Comparison of ENCODE assay signal across 9 mouse cellular contexts in the genomic region with DNA sequence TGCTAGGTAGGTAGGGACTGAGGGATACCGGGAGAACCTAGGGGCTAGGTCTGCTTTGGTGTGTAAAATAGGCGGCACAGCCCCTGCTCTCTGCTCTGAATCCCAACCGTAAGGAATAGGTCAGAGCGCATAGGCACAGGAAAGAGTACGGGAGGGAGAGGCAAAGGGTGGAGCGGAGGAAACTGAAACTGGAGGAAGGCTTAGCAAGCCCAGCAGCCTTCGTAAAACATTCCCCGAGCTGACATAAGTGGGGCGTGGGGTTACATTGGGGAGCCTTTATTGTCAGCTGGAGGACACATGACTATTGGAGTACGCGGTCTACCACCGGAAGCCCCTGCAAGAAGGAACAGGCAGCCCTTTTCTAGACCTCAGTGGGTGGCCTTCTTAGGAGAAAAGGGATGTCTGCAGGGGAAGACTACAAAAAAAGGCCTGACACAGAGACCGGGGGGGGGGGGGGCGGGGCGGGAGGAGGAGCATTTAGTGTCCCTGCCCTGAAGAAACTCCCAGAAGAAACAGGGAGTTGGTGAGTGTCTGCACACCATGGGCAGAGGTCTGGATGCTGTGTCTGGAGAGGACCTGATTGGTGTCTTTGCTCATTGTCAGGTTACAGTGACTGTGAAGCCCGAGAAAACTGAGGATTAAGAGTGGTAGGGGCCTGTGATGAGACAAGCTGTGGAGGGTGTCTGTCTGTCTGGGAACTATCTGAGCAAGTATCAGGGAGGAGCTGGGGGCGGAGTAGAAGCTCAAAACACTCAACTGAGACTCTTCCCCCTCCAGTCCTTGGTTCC. TPM values are rescaled to one million over a fixed set of nuclear protein-coding genes. Genes with fewer than 3 reads are reported as not detected.
DNase-seq lines count a peak whose midpoint lies in the region; ATAC-seq lines count a peak whose summit lies in the region.
"Had no signal": no experiment of that assay in that cellular context is flagged by ENCODE, and none has a peak within 500 bp of the region (broad histone marks: within the 10 kb centered on the region; RNA-seq: fewer than 3 reads in every experiment).

No protein-coding gene starts in this region.

- ATAC-seq in forebrain, embryonic 14.5 days: peak; percentile 29; the same call in 1 of the 2 replicates

- peak overlapping the region; percentile 98 for H3K27ac ChIP-seq in brown adipose tissue, adult 24 weeks (replicated peaks; ENCODE audit: low read depth, low read length)
- H3K27ac ChIP-seq in forebrain, embryonic 14.5 days (ENCODE audit: low read depth, low read length): 0 out of 2 replicates have a peak overlapping the region, but pooled peaks have one; percentile 5

- H3K4me1 ChIP-seq in brown adipose tissue, adult 24 weeks (ENCODE audit: control insufficient read depth, insufficient read depth, insufficient read length, low read length): peaks cover 2% of the 10 kb centered on the region; the same call in 1 of the 2 replicates
- H3K4me1 ChIP-seq in forebrain, embryonic 14.5 days (ENCODE audit: control insufficient read depth, insufficient read depth, low read length): no peaks in the 10 kb centered on the region

- H3K27me3 ChIP-seq in forebrain, embryonic 14.5 days (replicated peaks; ENCODE audit: control insufficient read depth, insufficient read depth, low read length): no peaks in the 10 kb centered on the region

- WGBS in forebrain, embryonic 14.5 days: 2% methylated on average over 14 of the region's 17 CpGs
- WGBS in large intestine, adult 2 months: 2% methylated on average over 14 of the region's 17 CpGs

- peak overlapping the region; percentile 58 for H3K9ac ChIP-seq in forebrain, embryonic 14.5 days (ENCODE audit: low read length)

- no peaks in the 10 kb centered on the region for H3K36me3 ChIP-seq in forebrain, embryonic 14.5 days (ENCODE audit: control insufficient read depth, insufficient read depth, low read length)

- peak overlapping the region; percentile 50 for H3K4me2 ChIP-seq in forebrain, embryonic 14.5 days (ENCODE audit: low read length)

- intact Hi-C loops in heart, postnatal 36 days (cut with DNase I): no loop called here

- no peaks in the 10 kb centered on the region for H3K9me3 ChIP-seq in forebrain, embryonic 14.5 days (replicated peaks; ENCODE audit: control insufficient read depth, low read length)

- DNase-seq in Muller cell, postnatal 12 days (ENCODE audit: inconsistent ontology term): peak; percentile 66
- peak; percentile 60 for DNase-seq in forebrain, embryonic 14.5 days (ENCODE audit: low spot score)
- peak; percentile 62 to 71 for DNase-seq in heart, postnatal 36 days
- peak; percentile 65 for DNase-seq in large intestine, adult 2 months (ENCODE audit: low read depth, low spot score)
- peak; percentile 70 for DNase-seq in lung, postnatal 14 days
- DNase-seq in ovary, postnatal 14 days (ENCODE audit: low spot score): peak; percentile 45
- no peak for DNase-seq in B cell, adult 2 months

- H3K4me3 ChIP-seq in brown adipose tissue, adult 24 weeks (ENCODE audit: insufficient read depth, low read depth, low read length): peak overlapping the region; percentile 65
- H3K4me3 ChIP-seq in forebrain, embryonic 14.5 days (ENCODE audit: low read depth, low read length): peak overlapping the region; percentile 24

RNA-seq across cellular contexts. Expression of gene Mill2, which starts 0.8 kb away (rescaled TPM):
- 1.6 and 2.0 TPM in 2 replicates for polyA plus RNA-seq in brown adipose tissue, adult 24 weeks (2012; ENCODE audit: insufficient read depth, insufficient read length, missing spikeins)
- 0.29 and 0.41 TPM in 2 replicates for polyA plus RNA-seq in forebrain, embryonic 14.5 days (2014; fragmentation: Nextera tagmentation; extraction: Ambion mirVana)
- 1 to 10 TPM; 5.8 to 6.3 TPM for total RNA-seq in heart, postnatal 36 days (2021)
- polyA plus RNA-seq in large intestine, adult 2 months (2012; rRNA removed): 3.2 and 3.3 TPM in 2 replicates

RNA-seq across cellular contexts. Expression of gene Psg17, which starts 19.2 kb away (rescaled TPM):
- polyA plus RNA-seq in brown adipose tissue, adult 24 weeks (2012; ENCODE audit: insufficient read depth, insufficient read length, missing spikeins): not detected in 2 replicates
- 0.10 TPM in 1 of 2 replicates, not detected in the other for polyA plus RNA-seq in forebrain, embryonic 14.5 days (2014; fragmentation: Nextera tagmentation; extraction: Ambion mirVana)
- total RNA-seq in heart, postnatal 36 days (2021): not detected
- polyA plus RNA-seq in large intestine, adult 2 months (2012; rRNA removed): 0.04 and 0.05 TPM in 2 replicates
- total RNA-seq: gastrocnemius, postnatal 4 days had no signal

RNA-seq across cellular contexts. Expression of gene Pglyrp1, which starts 30.6 kb away (rescaled TPM):
- polyA plus RNA-seq in brown adipose tissue, adult 24 weeks (2012; ENCODE audit: insufficient read depth, insufficient read length, missing spikeins): 2.0 and 2.8 TPM in 2 replicates
- 19.1 and 20.9 TPM in 2 replicates for polyA plus RNA-seq in forebrain, embryonic 14.5 days (2014; fragmentation: Nextera tagmentation; extraction: Ambion mirVana)
- 1 to 10 TPM; 1.4 to 1.6 TPM for total RNA-seq in heart, postnatal 36 days (2021)
- polyA plus RNA-seq in large intestine, adult 2 months (2012; rRNA removed): 539 and 693 TPM in 2 replicates

RNA-seq across cellular contexts. Expression of gene Psg19, which starts 42.3 kb away (rescaled TPM):
- not detected in 2 replicates for polyA plus RNA-seq in brown adipose tissue, adult 24 weeks (2012; ENCODE audit: insufficient read depth, insufficient read length, missing spikeins)
- not detected in 2 replicates for polyA plus RNA-seq in forebrain, embryonic 14.5 days (2014; fragmentation: Nextera tagmentation; extraction: Ambion mirVana)
- not detected for total RNA-seq in heart, postnatal 36 days (2021)
- not detected in 2 replicates for polyA plus RNA-seq in large intestine, adult 2 months (2012; rRNA removed)
- total RNA-seq: gastrocnemius, postnatal 4 days had no signal

Comparison
In these comparisons a context has a peak if more than half of its experiments do, and no peak if none do; other contexts are left out.
1. DNase-seq: peak in Muller cell, postnatal 12 days (single experiment), forebrain, embryonic 14.5 days (single experiment), heart, postnatal 36 days (2 of 2), large intestine, adult 2 months (single experiment), lung, postnatal 14 days (single experiment) and ovary, postnatal 14 days (single experiment); none in B cell, adult 2 months (0 of 2).
2. RNA of gene Pglyrp1, which starts 30.6 kb away (polyA plus RNA-seq): 539 to 693 TPM in large intestine, adult 2 months; 19.1 to 20.9 TPM in forebrain, embryonic 14.5 days and 2.0 to 2.8 TPM in brown adipose tissue, adult 24 weeks; every median in the first group is over 10 times any median in the second.